Mouse (Mus musculus) midbrain, postnatal 0 days (tissue): Measurements from ENCODE around the gene Dolk. TPM values are rescaled to one million over a fixed set of nuclear protein-coding genes. Genes with fewer than 3 reads are reported as not detected.

Experiments used
- ATAC-seq: fragments of 200-750 bp; cut with Nextera tagmentation; 2 replicates; pipeline ENCODE4 v1.8.0; 2017; ENCODE audit warnings: moderate number of reproducible peaks, mild to moderate bottlenecking, moderate TSS enrichment, moderate library complexity; ENCODE audit not compliant: low FRiP score
- DNase-seq: peaks from one replicate; pipeline ENCODE4 v3.0.0-alpha.2; 2015; ENCODE audit warnings: low spot score
- H3K27ac ChIP-seq: fragments of 300-500 bp; sonication (generic); 2 replicates; pipeline ENCODE4 v1.5.1; 2014; ENCODE audit warnings: low read depth, mild to moderate bottlenecking, low read length, mixed read lengths
- H3K27me3 ChIP-seq: fragments of 300-500 bp; sonication (generic); 2 replicates; pipeline ENCODE4 v1.6.1; 2014; ENCODE audit warnings: low read length, control low read depth, mixed read lengths; ENCODE audit not compliant: insufficient read depth
- H3K36me3 ChIP-seq: fragments of 300-500 bp; sonication (generic); 2 replicates; pipeline ENCODE4 v1.6.1; 2014; ENCODE audit warnings: low read length, control low read depth, mixed read lengths; ENCODE audit not compliant: insufficient read depth
- H3K4me1 ChIP-seq: fragments of 300-500 bp; sonication (generic); 2 replicates; pipeline ENCODE4 v1.6.1; 2014; ENCODE audit warnings: mild to moderate bottlenecking, control low read depth, antibody characterized with exemption, low read length, mixed read lengths; ENCODE audit not compliant: insufficient read depth
- H3K4me2 ChIP-seq: fragments of 300-500 bp; sonication (generic); 2 replicates; pipeline ENCODE4 v1.6.1; 2014; ENCODE audit warnings: low read depth, mild to moderate bottlenecking, low read length, mixed read lengths; ENCODE audit not compliant: poor library complexity, severe bottlenecking
- H3K4me3 ChIP-seq: fragments of 300-500 bp; sonication (generic); 2 replicates; pipeline ENCODE4 v1.5.1; 2014; ENCODE audit warnings: low read depth, mild to moderate bottlenecking, low read length, moderate library complexity
- H3K9ac ChIP-seq: fragments of 300-500 bp; sonication (generic); replicated peaks from 2 replicates; pipeline ENCODE4 v1.6.1; 2014; ENCODE audit warnings: mild to moderate bottlenecking, low read length, moderate library complexity, mixed read lengths; ENCODE audit not compliant: poor library complexity, severe bottlenecking
- H3K9me3 ChIP-seq: fragments of 300-500 bp; sonication (generic); 2 replicates; pipeline ENCODE4 v1.6.1; 2016; ENCODE audit warnings: low read length, control low read depth
- CTCF ChIP-seq: IDR thresholded peaks from 2 replicates; pipeline ENCODE4 v1.5.1; 2016; ENCODE audit warnings: antibody characterized with exemption, mild to moderate bottlenecking
- WGBS: fragments of 180-500 bp; shearing (Covaris S2); extraction: QIAGEN DNeasy Blood & Tissue Kit; methylation state at CpG from one replicate; pipeline ENCODE4 v1.1.7; 2014; 5-methylcytosine and 5-hydroxymethylcytosine counted together
- polyA plus RNA-seq: library from polyadenylated mRNA; unstranded; fragments of >200 nt; fragmentation: Nextera tagmentation; extraction: Ambion mirVana; gene quantifications from 2 replicates; pipeline ENCODE4 v1.2.1, GENCODE M21; 2015
- total RNA-seq: library from RNA; depleted of rRNA; stranded (reverse); fragments of >200 nt; gene quantifications from 2 replicates; pipeline ENCODE4 v1.2.3, GENCODE M21; 2014

Gene Dolk
- total and polyA plus RNA-seq, 2 experiments from 2014 or later: 38.7 to 44.7 TPM

- no peak overlapping the region for H3K4me3 ChIP-seq
- H3K9ac ChIP-seq: no peak overlapping the region
- peaks cover 10% of the 10 kb centered on the region for H3K4me1 ChIP-seq
- no peak overlapping the region for H3K27ac ChIP-seq
- H3K27me3 ChIP-seq: no peaks in the 10 kb centered on the region
- 46% methylated on average over 4 of the region's 4 CpGs for WGBS
- DNase-seq (peak; percentile 56), ATAC-seq (no peak)
- TF ChIP-seq CTCF: no peak
- no peak overlapping the region for H3K4me2 ChIP-seq
- no peaks in the 10 kb centered on the region for H3K9me3 ChIP-seq
- H3K36me3 ChIP-seq: peaks cover 20% of the 10 kb centered on the region
These were observed 43.6 kb downstream of the Dolk start for GRCm38 (mm10) chr2:30242509-30242908.

GRCm38 (mm10) chr2:30240267-30240666 is 45.9 kb downstream of the Dolk start, which contains the start of gene Gm28035:
Gene Gm28035, plus strand, starts transcription at chr2:30240567.
- no peak for ATAC-seq
- peaks cover 10% of the 10 kb centered on the region for H3K4me1 ChIP-seq
- no peak within 1 kb of the TSS for H3K4me3 ChIP-seq
- no peaks in the 10 kb centered on the region for H3K27me3 ChIP-seq
- H3K27ac ChIP-seq: no peak within 1 kb of the TSS
- no peaks in the 10 kb centered on the region for H3K9me3 ChIP-seq
- no peak within 1 kb of the TSS for H3K4me2 ChIP-seq
- no peak for DNase-seq
- WGBS: 86% methylated on average over 2 of the region's 2 CpGs
- H3K9ac ChIP-seq: 0 out of 2 replicates have a peak within 1 kb of the TSS, but pooled peaks have one; percentile 86
- peaks cover 20% of the 10 kb centered on the region for H3K36me3 ChIP-seq
- no peak for TF ChIP-seq CTCF

GRCm38 (mm10) chr2:30239777-30240176 is 46.4 kb downstream of the Dolk start:
- Histone ChIP-seq H3K27me3 (no peaks in the 10 kb centered on the region), H3K9me3 (no peaks in the 10 kb centered on the region), H3K27ac (no peak overlapping the region), H3K36me3 (peaks cover 20% of the 10 kb centered on the region), H3K4me3 (no peak overlapping the region), H3K4me2 (no peak overlapping the region), H3K9ac (0 out of 2 replicates have a peak overlapping the region, but pooled peaks have one; percentile 86), H3K4me1 (peaks cover 10% of the 10 kb centered on the region)
- ATAC-seq (no peak), DNase-seq (no peak)
- TF ChIP-seq CTCF: no peak
- 89% methylated on average over 4 of the region's 4 CpGs for WGBS

- WGBS: 82% methylated on average over 3 of the region's 3 CpGs
- no peak for ATAC-seq
These were observed 47.1 kb downstream of the Dolk start for GRCm38 (mm10) chr2:30238906-30239465.

GRCm38 (mm10) chr2:30237881-30238280 is 48.3 kb downstream of the Dolk start:
- ATAC-seq (peak; percentile 86), DNase-seq (peak; percentile 63)
- Histone ChIP-seq H3K27me3 (no peaks in the 10 kb centered on the region), H3K4me3 (peak overlapping the region; percentile 79), H3K36me3 (peaks cover 13% of the 10 kb centered on the region), H3K9ac (peak overlapping the region; percentile 86), H3K9me3 (no peaks in the 10 kb centered on the region), H3K27ac (peak overlapping the region; percentile 90), H3K4me1 (peaks cover 10% of the 10 kb centered on the region), H3K4me2 (peak overlapping the region; percentile 84)
- TF ChIP-seq CTCF: no peak
- under 1% methylated on average over 40 of the region's 42 CpGs for WGBS

More at GRCm38 (mm10) chr2:30238906-30239465, 47.1 kb downstream of the Dolk start:
- H3K4me1 ChIP-seq: peaks cover 10% of the 10 kb centered on the region
- peak overlapping the region; percentile 86 for H3K9ac ChIP-seq
- no peak overlapping the region for H3K27ac ChIP-seq
- no peak for TF ChIP-seq CTCF
- H3K9me3 ChIP-seq: no peaks in the 10 kb centered on the region
- H3K36me3 ChIP-seq: peaks cover 20% of the 10 kb centered on the region
- no peak for DNase-seq
- H3K4me3 ChIP-seq: peak overlapping the region; percentile 79
- H3K4me2 ChIP-seq: peak overlapping the region; percentile 84
- no peaks in the 10 kb centered on the region for H3K27me3 ChIP-seq

GRCm38 (mm10) chr2:30237199-30237880 is 48.8 kb downstream of the Dolk start, which contains the start of gene Lrrc8a:
Gene Lrrc8a, plus strand, starts transcription at chr2:30237715.
- peak; percentile 96 for ATAC-seq
- under 1% methylated on average over 55 of the region's 67 CpGs for WGBS
- peak; percentile 54 for TF ChIP-seq CTCF

More at GRCm38 (mm10) chr2:30237199-30237880, 48.8 kb downstream of the Dolk start, which contains the start of gene Lrrc8a:
- H3K27me3 ChIP-seq: no peaks in the 10 kb centered on the region
- no peaks in the 10 kb centered on the region for H3K9me3 ChIP-seq
- H3K27ac ChIP-seq: peak within 1 kb of the TSS; percentile 90
- peaks cover 10% of the 10 kb centered on the region for H3K4me1 ChIP-seq
- H3K36me3 ChIP-seq: peaks cover 13% of the 10 kb centered on the region
- peak; percentile 98 for DNase-seq
- peak within 1 kb of the TSS; percentile 86 for H3K9ac ChIP-seq
- peak within 1 kb of the TSS; percentile 79 for H3K4me3 ChIP-seq
- peak within 1 kb of the TSS; percentile 84 for H3K4me2 ChIP-seq
